Mouse (Mus musculus): ENCODE results near the gene Fntb. TPM values are rescaled to one million over a fixed set of nuclear protein-coding genes. Genes with fewer than 3 reads are reported as not detected.

Fntb gene
- polyA plus RNA-seq, 1 experiment = 13.2 TPM

GRCm38 (mm10) chr12:76810491-76810890, 45.1 kb downstream of the Fntb start:
- H3K4me3 ChIP-seq (ENCODE audit: insufficient read depth, low read depth, low read length) = no peak overlapping the region
- 91% methylated on average over 5 of the region's 5 CpGs for WGBS
- no peak overlapping the region for H3K27ac ChIP-seq (ENCODE audit: insufficient read depth, low read depth, low read length)
- no peaks in the 10 kb centered on the region for H3K4me1 ChIP-seq (ENCODE audit: control insufficient read depth, insufficient read depth, low read length)
- no peaks in the 10 kb centered on the region for H3K27me3 ChIP-seq (replicated peaks; ENCODE audit: control insufficient read depth, insufficient read depth, low read length)
- DNase-seq = no peak
- TF ChIP-seq CTCF (conservative IDR thresholded peaks at IDR 0.05; ENCODE audit: insufficient read depth, insufficient read length, low read depth, low read length) = no peak
- TF ChIP-seq POLR2A (IDR thresholded peaks at IDR 0.05; ENCODE audit: low read depth, low read length) = no peak
- H3K36me3 ChIP-seq (ENCODE audit: control insufficient read depth, insufficient read depth, low read length) = no peaks in the 10 kb centered on the region

DNA sequence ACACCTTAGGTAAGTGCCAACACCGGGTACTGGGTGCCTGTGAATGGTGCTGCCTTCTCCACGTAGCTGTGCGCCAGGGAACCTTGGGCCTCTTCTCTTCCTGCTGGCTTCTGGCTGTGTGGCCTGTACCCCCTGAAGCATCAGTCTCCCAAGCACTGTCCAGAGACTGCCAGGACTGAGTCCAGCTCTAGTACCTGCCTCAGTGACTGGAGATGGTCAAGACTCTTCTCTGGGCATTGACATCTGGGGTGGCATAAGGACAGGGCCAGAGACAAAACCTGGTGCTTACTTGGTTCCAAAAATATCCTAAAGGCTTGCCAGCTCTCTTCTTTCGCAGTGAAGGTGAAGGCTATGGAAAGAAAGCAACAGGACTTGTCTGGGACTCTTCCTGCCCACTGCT, 45.6 kb downstream of the Fntb start:
- Histone ChIP-seq H3K27me3 (replicated peaks; ENCODE audit: control insufficient read depth, insufficient read depth, low read length) (no peaks in the 10 kb centered on the region), H3K27ac (ENCODE audit: insufficient read depth, low read depth, low read length) (no peak overlapping the region), H3K36me3 (ENCODE audit: control insufficient read depth, insufficient read depth, low read length) (no peaks in the 10 kb centered on the region), H3K4me1 (ENCODE audit: control insufficient read depth, insufficient read depth, low read length) (no peaks in the 10 kb centered on the region), H3K4me3 (ENCODE audit: insufficient read depth, low read depth, low read length) (no peak overlapping the region)
- TF ChIP-seq CTCF (conservative IDR thresholded peaks at IDR 0.05; ENCODE audit: insufficient read depth, insufficient read length, low read depth, low read length) (no peak), POLR2A (IDR thresholded peaks at IDR 0.05; ENCODE audit: low read depth, low read length) (no peak)
- WGBS = 89% methylated on average over 4 of the region's 4 CpGs
- DNase-seq = no peak

DNA sequence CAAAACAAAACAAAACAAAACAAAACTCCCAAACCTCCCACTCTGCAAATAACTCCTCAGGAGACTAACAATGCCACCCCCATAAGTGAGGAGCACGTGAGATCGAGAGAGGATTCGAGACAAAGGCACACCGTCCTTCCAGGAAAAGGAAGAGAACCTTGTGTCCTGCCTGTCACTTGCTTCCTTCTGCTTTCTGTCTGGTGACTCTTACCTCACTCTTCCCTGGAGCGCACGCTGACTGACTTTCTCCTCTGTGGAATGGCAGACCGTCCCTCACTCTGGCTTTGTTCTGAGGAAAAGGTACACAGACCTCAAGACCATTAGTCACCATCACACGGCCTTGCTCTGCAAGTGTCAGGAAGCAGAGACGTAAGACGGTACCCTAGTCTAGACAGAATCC, 48.2 kb downstream of the Fntb start:
- TF ChIP-seq CTCF (conservative IDR thresholded peaks at IDR 0.05; ENCODE audit: insufficient read depth, insufficient read length, low read depth, low read length) = no peak
- no peak for TF ChIP-seq POLR2A (IDR thresholded peaks at IDR 0.05; ENCODE audit: low read depth, low read length)
- no peak overlapping the region for H3K27ac ChIP-seq (ENCODE audit: insufficient read depth, low read depth, low read length)
- DNase-seq = no peak
- WGBS = 70% methylated on average over 10 of the region's 10 CpGs
- H3K27me3 ChIP-seq (replicated peaks; ENCODE audit: control insufficient read depth, insufficient read depth, low read length) = no peaks in the 10 kb centered on the region
- H3K4me1 ChIP-seq (ENCODE audit: control insufficient read depth, insufficient read depth, low read length) = no peaks in the 10 kb centered on the region
- no peaks in the 10 kb centered on the region for H3K36me3 ChIP-seq (ENCODE audit: control insufficient read depth, insufficient read depth, low read length)
- H3K4me3 ChIP-seq (ENCODE audit: insufficient read depth, low read depth, low read length) = no peak overlapping the region

GRCm38 (mm10) chr12:76814120-76814519, 48.7 kb downstream of the Fntb start:
- H3K27ac ChIP-seq (ENCODE audit: insufficient read depth, low read depth, low read length) = no peak overlapping the region
- no peak overlapping the region for H3K4me3 ChIP-seq (ENCODE audit: insufficient read depth, low read depth, low read length)
- no peaks in the 10 kb centered on the region for H3K36me3 ChIP-seq (ENCODE audit: control insufficient read depth, insufficient read depth, low read length)
- no peak for DNase-seq
- no peak for TF ChIP-seq CTCF (conservative IDR thresholded peaks at IDR 0.05; ENCODE audit: insufficient read depth, insufficient read length, low read depth, low read length)
- TF ChIP-seq POLR2A (IDR thresholded peaks at IDR 0.05; ENCODE audit: low read depth, low read length) = no peak
- H3K27me3 ChIP-seq (replicated peaks; ENCODE audit: control insufficient read depth, insufficient read depth, low read length) = no peaks in the 10 kb centered on the region
- no peaks in the 10 kb centered on the region for H3K4me1 ChIP-seq (ENCODE audit: control insufficient read depth, insufficient read depth, low read length)
- 76% methylated on average over 2 of the region's 2 CpGs for WGBS

- no peak for TF ChIP-seq POLR2A (IDR thresholded peaks at IDR 0.05; ENCODE audit: low read depth, low read length)
- TF ChIP-seq CTCF (conservative IDR thresholded peaks at IDR 0.05; ENCODE audit: insufficient read depth, insufficient read length, low read depth, low read length) = no peak
- H3K4me1 ChIP-seq (ENCODE audit: control insufficient read depth, insufficient read depth, low read length) = no peaks in the 10 kb centered on the region
- no peaks in the 10 kb centered on the region for H3K36me3 ChIP-seq (ENCODE audit: control insufficient read depth, insufficient read depth, low read length)
- WGBS = 59% methylated on average over 4 of the region's 4 CpGs
- H3K27me3 ChIP-seq (replicated peaks; ENCODE audit: control insufficient read depth, insufficient read depth, low read length) = no peaks in the 10 kb centered on the region
- no peak overlapping the region for H3K4me3 ChIP-seq (ENCODE audit: insufficient read depth, low read depth, low read length)
- no peak overlapping the region for H3K27ac ChIP-seq (ENCODE audit: insufficient read depth, low read depth, low read length)
- no peak for DNase-seq
Measured at GRCm38 (mm10) chr12:76816720-76817119, 51.3 kb downstream of the Fntb start.

GRCm38 (mm10) chr12:76817176-76817575, 51.8 kb downstream of the Fntb start:
- H3K27me3 ChIP-seq (replicated peaks; ENCODE audit: control insufficient read depth, insufficient read depth, low read length) = no peaks in the 10 kb centered on the region
- no peaks in the 10 kb centered on the region for H3K36me3 ChIP-seq (ENCODE audit: control insufficient read depth, insufficient read depth, low read length)
- H3K27ac ChIP-seq (ENCODE audit: insufficient read depth, low read depth, low read length) = no peak overlapping the region
- TF ChIP-seq CTCF (conservative IDR thresholded peaks at IDR 0.05; ENCODE audit: insufficient read depth, insufficient read length, low read depth, low read length) (no peak), POLR2A (IDR thresholded peaks at IDR 0.05; ENCODE audit: low read depth, low read length) (no peak)
- 65% methylated on average over 4 of the region's 4 CpGs for WGBS
- no peak for DNase-seq
- no peak overlapping the region for H3K4me3 ChIP-seq (ENCODE audit: insufficient read depth, low read depth, low read length)
- H3K4me1 ChIP-seq (ENCODE audit: control insufficient read depth, insufficient read depth, low read length) = no peaks in the 10 kb centered on the region

DNA sequence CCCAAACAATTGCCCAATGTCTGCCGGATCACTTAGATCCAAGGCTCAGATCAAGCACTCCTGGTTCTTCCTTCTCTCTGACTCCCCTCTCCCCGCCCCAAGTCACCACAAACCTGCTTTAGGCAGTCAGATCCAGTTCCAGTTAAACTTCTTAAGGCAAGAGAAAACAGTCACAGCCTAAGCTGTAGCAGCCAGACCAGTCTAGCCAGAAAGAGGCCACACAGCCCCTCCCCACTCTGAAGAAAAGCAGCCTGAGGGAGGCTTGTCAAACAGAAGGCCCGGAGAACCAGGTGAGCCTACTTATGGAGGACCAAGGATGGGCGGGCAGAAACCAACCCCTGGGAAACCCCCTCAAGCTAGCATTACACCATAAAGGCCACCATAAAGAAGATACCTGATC, 52.7 kb downstream of the Fntb start:
- TF ChIP-seq POLR2A (IDR thresholded peaks at IDR 0.05; ENCODE audit: low read depth, low read length) (no peak), CTCF (conservative IDR thresholded peaks at IDR 0.05; ENCODE audit: insufficient read depth, insufficient read length, low read depth, low read length) (no peak)
- Histone ChIP-seq H3K27ac (ENCODE audit: insufficient read depth, low read depth, low read length) (peak overlapping the region; percentile 19; the same call in 1 of the 2 replicates), H3K27me3 (replicated peaks; ENCODE audit: control insufficient read depth, insufficient read depth, low read length) (no peaks in the 10 kb centered on the region), H3K4me1 (ENCODE audit: control insufficient read depth, insufficient read depth, low read length) (no peaks in the 10 kb centered on the region), H3K36me3 (ENCODE audit: control insufficient read depth, insufficient read depth, low read length) (no peaks in the 10 kb centered on the region), H3K4me3 (ENCODE audit: insufficient read depth, low read depth, low read length) (no peak overlapping the region)
- WGBS = 61% methylated on average over 4 of the region's 4 CpGs
- DNase-seq = peak; percentile 72

DNA sequence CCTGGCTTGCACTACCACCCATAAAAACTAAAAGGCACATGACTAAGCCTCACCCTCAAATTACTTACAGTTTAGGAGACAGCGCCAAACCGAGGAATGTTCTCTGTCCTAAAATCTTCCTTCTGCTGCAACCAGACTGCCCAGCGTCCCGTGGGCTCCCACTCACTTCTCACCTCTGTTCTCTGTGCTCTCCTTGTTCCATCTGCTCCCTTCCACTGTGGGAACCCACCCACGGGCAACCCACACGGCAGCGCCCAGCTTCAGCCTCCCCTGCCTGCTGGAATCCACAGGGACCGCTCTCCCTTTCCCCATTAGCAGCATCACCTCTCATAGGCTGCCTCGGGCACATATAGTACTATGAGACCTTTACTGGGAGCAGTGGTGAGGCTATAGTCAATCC, 53.5 kb downstream of the Fntb start:
- DNase-seq = no peak
- Histone ChIP-seq H3K36me3 (ENCODE audit: control insufficient read depth, insufficient read depth, low read length) (no peaks in the 10 kb centered on the region), H3K4me3 (ENCODE audit: insufficient read depth, low read depth, low read length) (no peak overlapping the region), H3K27ac (ENCODE audit: insufficient read depth, low read depth, low read length) (no peak overlapping the region), H3K27me3 (replicated peaks; ENCODE audit: control insufficient read depth, insufficient read depth, low read length) (no peaks in the 10 kb centered on the region), H3K4me1 (ENCODE audit: control insufficient read depth, insufficient read depth, low read length) (no peaks in the 10 kb centered on the region)
- TF ChIP-seq CTCF (conservative IDR thresholded peaks at IDR 0.05; ENCODE audit: insufficient read depth, insufficient read length, low read depth, low read length) (no peak), POLR2A (IDR thresholded peaks at IDR 0.05; ENCODE audit: low read depth, low read length) (no peak)
- WGBS = 81% methylated on average over 9 of the region's 9 CpGs
